Mouse (Mus musculus) left cerebral cortex, postnatal 25 days (tissue): Measurements from ENCODE around the gene Csf2rb2. TPM values are rescaled to one million over a fixed set of nuclear protein-coding genes. Genes with fewer than 3 reads are reported as not detected.

ENCODE experiments used
- microRNA-seq, 2 experiments: library from miRNA; unstranded; fragments of <30 nt; microRNA quantifications; one replicate each; pipeline ENCODE4 v1.2.0; 2022
- total RNA-seq, 2 experiments: library from RNA; stranded (reverse); gene quantifications; 2 replicates each; pipeline ENCODE4 v1.2.3; 2021

Csf2rb2 gene
- total RNA-seq, 2 experiments from 2014 or later = 0.60 to 0.69 TPM

Small RNA genes lying within 50 kb of the gene (microRNA-seq; reads per million reads assigned to microRNA genes)
- gene Mir7676-1 (0 reads per million in 2 experiments), gene Mir7676-2 (0 reads per million in 2 experiments)

Other genes starting within 250 kb of the Csf2rb2 start
- 10 to 100 TPM; 54.3 to 63.2 TPM for gene Cacng2, start 185.7 kb downstream of the Csf2rb2 start, total RNA-seq
- gene Ift27, start 131.6 kb downstream of the Csf2rb2 start, total RNA-seq = 10 to 100 TPM; 33.7 to 36.5 TPM
- gene Pvalb, start 99.3 kb downstream of the Csf2rb2 start, total RNA-seq = 10 to 100 TPM; 88.7 to 95.1 TPM
- 1 to 10 TPM in 1 of 2 experiments, under 1 TPM in 1; 0.89 to 1.7 TPM for gene Ncf4, start 60.9 kb downstream of the Csf2rb2 start, total RNA-seq
- gene Csf2rb, start 20.0 kb upstream of the Csf2rb2 start, total RNA-seq = 1 to 10 TPM in 1 of 2 experiments, under 1 TPM in 1; 0.89 to 2.5 TPM
- gene Tex33, start 90.2 kb upstream of the Csf2rb2 start, total RNA-seq = not detected
- gene Tst, start 100.2 kb upstream of the Csf2rb2 start, total RNA-seq = 10 to 100 TPM; 33.3 to 33.4 TPM
- 10 to 100 TPM; 32.2 to 33.6 TPM for gene Mpst, start 100.7 kb upstream of the Csf2rb2 start, total RNA-seq
- gene Kctd17, start 122.8 kb upstream of the Csf2rb2 start, total RNA-seq = 100 to 1,000 TPM; 317 to 361 TPM
- 1 to 10 TPM in 1 of 2 experiments, not detected in 1; 1.4 TPM for gene Tmprss6, start 162.9 kb upstream of the Csf2rb2 start, total RNA-seq
- gene Il2rb, start 189.6 kb upstream of the Csf2rb2 start, total RNA-seq = under 1 TPM in 1 of 2 experiments, not detected in 1; 0.23 TPM
- 1 to 10 TPM; 3.2 to 3.3 TPM for gene C1qtnf6, start 225.7 kb upstream of the Csf2rb2 start, total RNA-seq
- 10 to 100 TPM; 19.8 to 22.0 TPM for gene Sstr3, start 239.0 kb upstream of the Csf2rb2 start, total RNA-seq